Mouse (Mus musculus): ENCODE measurements around the gene Jade3. TPM values are rescaled to one million over a fixed set of nuclear protein-coding genes. Genes with fewer than 3 reads are reported as not detected.

The Jade3 gene
- polyA plus RNA-seq, 2 experiments, result 3.3 to 6.3 TPM

- Histone ChIP-seq H3K27me3 (ENCODE audit: control insufficient read depth, insufficient read depth, low read length) (no peaks in the 10 kb centered on the region), H3K36me3 (replicated peaks; ENCODE audit: control insufficient read depth, insufficient read depth, low read depth) (no peaks in the 10 kb centered on the region), H3K4me1 (replicated peaks; ENCODE audit: control insufficient read depth in 2 of 2, insufficient read depth in 2 of 2, low read length in 1 of 2) (peaks cover 0 to 6% of the 10 kb centered on the region in 2 experiments; a peak in 2 of 4 replicates), H3K4me2 (ENCODE audit: low read depth) (no peak overlapping the region), H3K9me3 (ENCODE audit: control insufficient read depth, low read length) (no peaks in the 10 kb centered on the region), H3K9ac (replicated peaks) (no peak overlapping the region), H3K4me3 (ENCODE audit: insufficient read depth in 1 of 2, low read depth in 2 of 2, low read length in 2 of 2) (no peak overlapping the region), H3K27ac (no peak overlapping the region)
- no peak for TF ChIP-seq CTCF (IDR thresholded peaks at IDR 0.05; ENCODE audit: low read depth)
- TF ChIP-seq EP300 (IDR thresholded peaks at IDR 0.05; ENCODE audit: low read depth), result no peak
- 50% methylated on average over 3 of the region's 3 CpGs for WGBS (ENCODE audit: insufficient replicate concordance)
- ATAC-seq (ENCODE audit: insufficient read depth) (peak; percentile 84), DNase-seq (ENCODE audit: low read depth in 3 of 3, low spot score in 3 of 3) (no peak)
These were observed 13.3 kb upstream of the Jade3 start for GRCm38 (mm10) chrX:20412221-20412620.

- Histone ChIP-seq H3K9me3 (ENCODE audit: control insufficient read depth, low read length) (no peaks in the 10 kb centered on the region), H3K4me2 (ENCODE audit: low read depth) (no peak overlapping the region), H3K4me1 (replicated peaks; ENCODE audit: control insufficient read depth in 2 of 2, insufficient read depth in 2 of 2, low read length in 1 of 2) (peaks cover 0 to 10% of the 10 kb centered on the region in 2 experiments; a peak in 2 of 4 replicates), H3K36me3 (replicated peaks; ENCODE audit: control insufficient read depth, insufficient read depth, low read depth) (no peaks in the 10 kb centered on the region), H3K27me3 (ENCODE audit: control insufficient read depth, insufficient read depth, low read length) (no peaks in the 10 kb centered on the region), H3K9ac (replicated peaks) (no peak overlapping the region), H3K4me3 (ENCODE audit: insufficient read depth in 1 of 2, low read depth in 2 of 2, low read length in 2 of 2) (no peak overlapping the region), H3K27ac (no peak overlapping the region)
- TF ChIP-seq EP300 (IDR thresholded peaks at IDR 0.05; ENCODE audit: low read depth) (no peak), CTCF (IDR thresholded peaks at IDR 0.05; ENCODE audit: low read depth) (no peak)
- DNase-seq (ENCODE audit: low read depth in 3 of 3, low spot score in 3 of 3), result no peak
- WGBS (ENCODE audit: insufficient replicate concordance), result 64% methylated on average over 10 of the region's 10 CpGs
- ATAC-seq (ENCODE audit: insufficient read depth), result no peak
These were observed 10.4 kb upstream of the Jade3 start for GRCm38 (mm10) chrX:20414885-20415622.

GRCm38 (mm10) chrX:20418461-20418860 lies 7.0 kb upstream of the Jade3 start:
- no peak overlapping the region for H3K4me2 ChIP-seq (ENCODE audit: low read depth)
- no peak for DNase-seq (ENCODE audit: low read depth in 3 of 3, low spot score in 3 of 3)
- H3K4me3 ChIP-seq (ENCODE audit: insufficient read depth in 1 of 2, low read depth in 2 of 2, low read length in 2 of 2), result no peak overlapping the region
- TF ChIP-seq CTCF (IDR thresholded peaks at IDR 0.05; ENCODE audit: low read depth) (no peak), EP300 (IDR thresholded peaks at IDR 0.05; ENCODE audit: low read depth) (no peak)
- peaks cover 0 to 4% of the 10 kb centered on the region in 2 experiments; a peak in 1 of 4 replicates for H3K4me1 ChIP-seq (replicated peaks; ENCODE audit: control insufficient read depth in 2 of 2, insufficient read depth in 2 of 2, low read length in 1 of 2)
- H3K36me3 ChIP-seq (replicated peaks; ENCODE audit: control insufficient read depth, insufficient read depth, low read depth), result no peaks in the 10 kb centered on the region
- ATAC-seq (ENCODE audit: insufficient read depth), result no peak
- H3K27me3 ChIP-seq (ENCODE audit: control insufficient read depth, insufficient read depth, low read length), result no peaks in the 10 kb centered on the region
- no peaks in the 10 kb centered on the region for H3K9me3 ChIP-seq (ENCODE audit: control insufficient read depth, low read length)
- no peak overlapping the region for H3K9ac ChIP-seq (replicated peaks)
- H3K27ac ChIP-seq, result no peak overlapping the region
- WGBS (ENCODE audit: insufficient replicate concordance), result 66% methylated on average over 2 of the region's 2 CpGs

GRCm38 (mm10) chrX:20419536-20419935 lies 6.0 kb upstream of the Jade3 start:
- Histone ChIP-seq H3K9ac (replicated peaks) (no peak overlapping the region), H3K27ac (no peak overlapping the region), H3K4me3 (ENCODE audit: insufficient read depth in 1 of 2, low read depth in 2 of 2, low read length in 2 of 2) (no peak overlapping the region), H3K9me3 (ENCODE audit: control insufficient read depth, low read length) (no peaks in the 10 kb centered on the region), H3K36me3 (replicated peaks; ENCODE audit: control insufficient read depth, insufficient read depth, low read depth) (no peaks in the 10 kb centered on the region), H3K4me1 (replicated peaks; ENCODE audit: control insufficient read depth in 2 of 2, insufficient read depth in 2 of 2, low read length in 1 of 2) (peaks cover 0 to 4% of the 10 kb centered on the region in 2 experiments; a peak in 1 of 4 replicates), H3K27me3 (ENCODE audit: control insufficient read depth, insufficient read depth, low read length) (no peaks in the 10 kb centered on the region), H3K4me2 (ENCODE audit: low read depth) (no peak overlapping the region)
- TF ChIP-seq EP300 (IDR thresholded peaks at IDR 0.05; ENCODE audit: low read depth), result no peak
- no peak for TF ChIP-seq CTCF (IDR thresholded peaks at IDR 0.05; ENCODE audit: low read depth)
- WGBS (ENCODE audit: insufficient replicate concordance), result 48% methylated on average over 4 of the region's 4 CpGs
- DNase-seq (ENCODE audit: low read depth in 3 of 3, low spot score in 3 of 3), result no peak
- ATAC-seq (ENCODE audit: insufficient read depth), result peak; percentile 48; the same call in 1 of the 2 replicates

GRCm38 (mm10) chrX:20425839-20426449 lies 456 bp downstream of the Jade3 start:
- TF ChIP-seq CTCF (IDR thresholded peaks at IDR 0.05; ENCODE audit: low read depth) (peak; percentile 73), EP300 (IDR thresholded peaks at IDR 0.05; ENCODE audit: low read depth) (no peak)
- no peaks in the 10 kb centered on the region for H3K9me3 ChIP-seq (ENCODE audit: control insufficient read depth, low read length)
- H3K4me3 ChIP-seq (ENCODE audit: insufficient read depth in 1 of 2, low read depth in 2 of 2, low read length in 2 of 2), result peak overlapping the region; percentile 75 to 93
- DNase-seq (ENCODE audit: low read depth in 3 of 3, low spot score in 3 of 3), result peak in 2 of 3 experiments; percentile 25 to 26
- no peaks in the 10 kb centered on the region for H3K27me3 ChIP-seq (ENCODE audit: control insufficient read depth, insufficient read depth, low read length)
- 0 out of 4 replicates have a peak, but pooled peaks cover 0 to 2% of the 10 kb centered on the region in 2 experiments for H3K4me1 ChIP-seq (replicated peaks; ENCODE audit: control insufficient read depth in 2 of 2, insufficient read depth in 2 of 2, low read length in 1 of 2)
- peak overlapping the region; percentile 80 for H3K9ac ChIP-seq (replicated peaks)
- ATAC-seq (ENCODE audit: insufficient read depth), result peak; percentile 47
- no peaks in the 10 kb centered on the region for H3K36me3 ChIP-seq (replicated peaks; ENCODE audit: control insufficient read depth, insufficient read depth, low read depth)
- peak overlapping the region; percentile 80 for H3K4me2 ChIP-seq (ENCODE audit: low read depth)
- WGBS (ENCODE audit: insufficient replicate concordance), result 8% methylated on average over 32 of the region's 51 CpGs
- peak overlapping the region; percentile 59 for H3K27ac ChIP-seq
